Mouse (Mus musculus) neural tube, embryonic 13.5 days (tissue): Measurements from ENCODE around the gene Kcnh7. TPM values are rescaled to one million over a fixed set of nuclear protein-coding genes. Genes with fewer than 3 reads are reported as not detected.
A peak's percentile ranks its signal among the peaks of the same experiment; 100 is the strongest.
"Not testable (repeated sequence)": the region's sequence is repeated elsewhere in the genome, so short reads cannot be mapped to it uniquely, and the experiment has no call there.

Experiments
- ATAC-seq: fragments of 200-750 bp; cut with Nextera tagmentation; 2 replicates; pipeline ENCODE4 v1.8.0; 2017; ENCODE audit warnings: low read depth, mild to moderate bottlenecking, moderate TSS enrichment, moderate library complexity
- H3K27ac ChIP-seq: fragments of 300-500 bp; sonication (generic); replicated peaks from 2 replicates; pipeline ENCODE4 v1.5.1; 2015; ENCODE audit warnings: moderate library complexity, mild to moderate bottlenecking, inconsistent platforms
- H3K27me3 ChIP-seq: fragments of 300-500 bp; sonication (generic); 2 replicates; pipeline ENCODE4 v1.6.1; 2015; ENCODE audit warnings: mild to moderate bottlenecking, inconsistent platforms
- H3K36me3 ChIP-seq: fragments of 300-500 bp; sonication (generic); 2 replicates; pipeline ENCODE4 v1.6.1; 2015; ENCODE audit warnings: mild to moderate bottlenecking, inconsistent platforms
- H3K4me1 ChIP-seq: fragments of 300-500 bp; sonication (generic); replicated peaks from 2 replicates; pipeline ENCODE4 v1.6.1; 2015; ENCODE audit warnings: inconsistent platforms
- H3K4me2 ChIP-seq: fragments of 300-500 bp; sonication (generic); 2 replicates; pipeline ENCODE4 v1.6.1; 2015; ENCODE audit warnings: inconsistent platforms, mild to moderate bottlenecking, moderate library complexity
- H3K4me3 ChIP-seq: fragments of 300-500 bp; sonication (generic); 2 replicates; pipeline ENCODE4 v1.5.1; 2015; ENCODE audit warnings: mild to moderate bottlenecking, inconsistent platforms
- H3K9ac ChIP-seq: fragments of 300-500 bp; sonication (generic); 2 replicates; pipeline ENCODE4 v1.6.1; 2015; ENCODE audit warnings: moderate library complexity, mild to moderate bottlenecking, inconsistent platforms
- H3K9me3 ChIP-seq: fragments of 300-500 bp; sonication (generic); 2 replicates; pipeline ENCODE4 v1.6.1; 2016; ENCODE audit warnings: inconsistent platforms
- WGBS: fragments of 180-500 bp; shearing (Covaris S2); methylation state at CpG from one replicate; pipeline ENCODE4 v1.1.7; 2015; 5-methylcytosine and 5-hydroxymethylcytosine counted together
- polyA plus RNA-seq: library from polyadenylated mRNA; unstranded; fragments of >200 nt; fragmentation: Nextera tagmentation; extraction: Ambion mirVana; gene quantifications from 2 replicates; pipeline ENCODE4 v1.2.1, GENCODE M21; 2015

Kcnh7 gene
- polyA plus RNA-seq, 1 experiment from 2014 or later: 7.6 TPM

DNA sequence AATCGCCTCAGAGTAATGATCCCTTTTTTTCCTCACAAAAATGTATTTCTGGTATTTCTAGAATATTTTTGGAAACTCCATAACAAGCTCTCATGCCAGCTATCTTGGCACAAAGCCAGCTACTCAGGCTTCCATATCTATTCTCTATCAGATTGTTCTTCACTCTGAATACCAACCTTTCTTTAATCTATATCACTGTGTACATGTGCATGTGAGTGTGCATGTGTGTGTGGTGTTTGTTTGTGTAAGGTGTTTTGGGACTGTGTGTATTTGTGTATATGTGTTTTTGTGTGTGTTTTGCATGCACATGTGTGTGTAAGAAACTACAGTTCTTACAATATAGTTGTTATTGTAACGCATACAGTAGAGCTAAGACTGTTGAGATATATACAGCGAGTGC lies 377.2 kb downstream of the Kcnh7 start:
- Histone ChIP-seq H3K4me1 (peaks cover 14% of the 10 kb centered on the region), H3K9me3 (no peaks in the 10 kb centered on the region), H3K27ac (0 out of 2 replicates have a peak overlapping the region, but pooled peaks have one; percentile 30), H3K9ac (no peak overlapping the region), H3K4me2 (no peak overlapping the region), H3K27me3 (no peaks in the 10 kb centered on the region), H3K36me3 (no peaks in the 10 kb centered on the region), H3K4me3 (no peak overlapping the region)
- WGBS: 86% methylated on average over 3 of the region's 3 CpGs
- peak; percentile 55 for ATAC-seq

DNA sequence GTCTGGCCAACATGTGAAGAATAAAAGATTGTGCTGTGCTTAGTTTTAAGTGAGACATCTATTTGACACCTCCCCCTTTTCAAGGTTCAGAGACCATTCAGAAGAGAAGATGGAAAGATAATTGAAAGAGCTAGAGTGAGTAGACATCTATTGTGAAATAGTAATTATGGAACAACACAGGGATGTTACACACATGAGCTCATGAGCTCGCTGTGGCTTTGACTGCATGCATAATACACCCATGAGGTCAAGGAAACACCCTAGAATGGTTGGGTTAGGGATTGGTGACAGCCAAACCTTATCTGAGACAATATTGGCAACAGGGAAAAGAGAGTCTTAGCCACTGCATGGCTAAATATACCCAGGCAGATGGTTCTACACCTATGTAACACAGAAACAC lies 380.1 kb downstream of the Kcnh7 start:
- 78% methylated on average over 1 of the region's 1 CpGs for WGBS
- Histone ChIP-seq H3K4me1 (peaks cover 14% of the 10 kb centered on the region), H3K36me3 (no peaks in the 10 kb centered on the region), H3K27me3 (no peaks in the 10 kb centered on the region), H3K4me2 (no peak overlapping the region), H3K9ac (no peak overlapping the region), H3K27ac (no peak overlapping the region), H3K4me3 (no peak overlapping the region), H3K9me3 (no peaks in the 10 kb centered on the region)
- ATAC-seq: no peak

DNA sequence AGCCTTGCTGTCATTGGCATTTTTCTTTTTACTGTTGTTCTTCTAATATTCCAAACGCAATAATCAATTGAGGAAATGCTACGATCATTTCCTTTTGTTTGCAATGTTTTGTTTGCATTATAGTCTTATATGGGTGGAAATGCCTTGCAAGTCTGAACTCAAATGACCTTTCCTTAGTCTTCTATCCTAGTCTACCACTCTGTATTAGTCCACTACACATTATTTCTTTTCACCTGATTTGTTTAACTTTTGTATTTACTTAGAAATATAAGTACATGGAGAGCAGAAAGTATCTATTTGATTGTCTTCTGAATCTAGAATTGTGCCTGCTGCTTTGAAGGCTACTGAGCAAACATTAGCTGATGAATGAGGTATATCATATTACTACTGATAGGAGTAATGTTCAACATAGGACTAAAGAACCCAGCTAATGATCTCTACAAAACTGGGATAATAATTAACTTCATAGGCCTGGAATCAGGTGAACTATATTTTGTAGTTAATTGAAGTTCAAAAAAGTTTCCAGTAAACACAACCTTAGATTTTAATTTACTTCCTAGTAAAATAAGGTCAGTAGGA lies 399.5 kb downstream of the Kcnh7 start:
- Histone ChIP-seq H3K4me1 (no peaks in the 10 kb centered on the region), H3K4me3 (no peak overlapping the region), H3K9me3 (no peaks in the 10 kb centered on the region), H3K27me3 (no peaks in the 10 kb centered on the region), H3K36me3 (no peaks in the 10 kb centered on the region), H3K4me2 (no peak overlapping the region), H3K27ac (no peak overlapping the region), H3K9ac (no peak overlapping the region)
- WGBS: 86% methylated on average over 2 of the region's 2 CpGs
- no peak for ATAC-seq

DNA sequence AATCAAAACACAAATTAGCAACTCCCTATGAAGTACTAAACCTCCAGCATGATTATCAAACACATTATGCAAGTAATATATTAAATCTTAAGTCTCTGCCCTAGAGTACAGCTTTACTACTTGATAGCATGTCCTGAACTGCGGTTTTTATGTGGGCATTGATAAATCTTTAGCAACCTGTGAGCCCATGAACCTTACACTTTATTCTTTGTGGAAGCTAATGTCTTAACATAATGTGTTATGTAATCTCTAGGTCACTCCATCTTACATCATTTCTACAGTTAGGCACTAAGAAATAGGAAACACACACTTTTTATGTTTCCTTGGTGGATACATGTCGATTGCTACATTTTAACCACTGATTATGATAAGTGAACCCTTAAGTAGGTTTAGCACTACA lies 437.8 kb downstream of the Kcnh7 start:
- no peaks in the 10 kb centered on the region for H3K27me3 ChIP-seq
- H3K4me3 ChIP-seq: no peak overlapping the region
- H3K4me2 ChIP-seq: no peak overlapping the region
- ATAC-seq: peak; percentile 40; the same call in 1 of the 2 replicates
- WGBS: 71% methylated on average over 2 of the region's 2 CpGs
- no peak overlapping the region for H3K27ac ChIP-seq
- no peak overlapping the region for H3K9ac ChIP-seq
- H3K36me3 ChIP-seq: no peaks in the 10 kb centered on the region
- no peaks in the 10 kb centered on the region for H3K9me3 ChIP-seq
- no peaks in the 10 kb centered on the region for H3K4me1 ChIP-seq

DNA sequence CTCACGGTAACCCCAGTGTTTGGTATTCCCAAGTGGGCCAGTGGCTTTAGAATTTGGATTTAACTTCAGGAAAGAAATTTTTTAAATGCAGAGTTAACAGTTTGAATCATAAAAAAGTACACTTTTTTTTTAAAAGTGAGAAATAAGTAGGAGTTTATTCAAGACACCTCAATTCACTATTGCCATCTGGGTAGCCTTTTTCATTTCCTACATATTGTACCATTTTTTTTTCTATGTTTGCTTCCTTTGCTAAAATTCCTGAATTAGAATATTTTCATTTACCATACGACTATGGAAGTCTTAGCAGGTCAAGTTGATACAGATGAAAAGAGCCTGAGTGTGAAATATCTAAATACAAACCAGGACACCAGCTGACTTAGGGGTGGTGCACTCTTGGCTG lies 441.0 kb downstream of the Kcnh7 start:
- H3K27me3 ChIP-seq: no peaks in the 10 kb centered on the region
- H3K9me3 ChIP-seq: no peaks in the 10 kb centered on the region
- H3K4me1 ChIP-seq: no peaks in the 10 kb centered on the region
- H3K4me2 ChIP-seq: no peak overlapping the region
- no peak overlapping the region for H3K27ac ChIP-seq
- WGBS: 75% methylated on average over 2 of the region's 2 CpGs
- H3K9ac ChIP-seq: no peak overlapping the region
- H3K4me3 ChIP-seq: no peak overlapping the region
- ATAC-seq: no peak
- H3K36me3 ChIP-seq: no peaks in the 10 kb centered on the region

DNA sequence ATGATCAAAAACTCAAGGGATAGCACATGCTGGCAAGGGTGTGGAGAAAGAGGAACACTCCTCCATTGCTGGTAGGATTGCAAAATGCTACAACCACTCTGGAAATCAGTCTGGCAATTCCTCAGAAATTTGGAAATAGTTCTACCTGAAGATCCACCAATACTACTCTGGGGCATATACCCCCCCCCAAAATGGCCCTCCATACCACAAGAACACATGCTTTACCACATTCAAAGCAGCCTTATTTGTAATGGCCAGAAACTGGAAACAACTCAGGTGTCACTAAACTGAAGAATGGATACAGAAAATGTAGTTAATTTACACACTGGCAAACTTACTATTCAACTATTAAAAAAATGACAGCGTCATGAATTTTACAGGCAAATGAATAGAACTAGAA lies 453.4 kb downstream of the Kcnh7 start:
- H3K27me3 ChIP-seq: no peaks in the 10 kb centered on the region
- 83% methylated on average over 1 of the region's 1 CpGs for WGBS
- H3K4me1 ChIP-seq: no peaks in the 10 kb centered on the region
- no peaks in the 10 kb centered on the region for H3K9me3 ChIP-seq
- no peak overlapping the region for H3K9ac ChIP-seq
- no peak for ATAC-seq
- no peaks in the 10 kb centered on the region for H3K36me3 ChIP-seq
- H3K4me3 ChIP-seq: no peak overlapping the region
- H3K4me2 ChIP-seq: no peak overlapping the region
- no peak overlapping the region for H3K27ac ChIP-seq

DNA sequence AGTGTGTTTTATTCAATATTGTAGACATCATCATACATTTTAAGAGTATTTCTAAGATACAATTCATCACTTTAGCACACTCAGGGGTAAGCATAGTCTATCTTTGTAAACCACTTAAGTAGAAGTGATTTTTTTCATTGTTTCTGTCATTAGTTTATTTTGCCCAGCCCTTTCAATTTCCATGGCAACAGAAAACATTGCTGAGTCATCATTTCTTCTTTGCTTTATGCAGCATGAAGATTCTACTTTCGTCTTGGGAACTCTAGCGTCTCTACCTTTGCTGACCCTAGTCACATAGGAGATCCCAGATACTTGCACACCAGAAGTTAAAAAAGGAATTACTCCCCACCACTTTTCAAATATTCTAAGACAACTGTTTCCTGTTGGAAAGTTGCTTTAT lies 456.4 kb downstream of the Kcnh7 start:
- Histone ChIP-seq H3K27ac (no peak overlapping the region), H3K4me3 (no peak overlapping the region), H3K36me3 (no peaks in the 10 kb centered on the region), H3K4me1 (no peaks in the 10 kb centered on the region), H3K4me2 (no peak overlapping the region), H3K9me3 (no peaks in the 10 kb centered on the region), H3K27me3 (no peaks in the 10 kb centered on the region), H3K9ac (no peak overlapping the region)
- no peak for ATAC-seq
- 84% methylated on average over 2 of the region's 2 CpGs for WGBS

DNA sequence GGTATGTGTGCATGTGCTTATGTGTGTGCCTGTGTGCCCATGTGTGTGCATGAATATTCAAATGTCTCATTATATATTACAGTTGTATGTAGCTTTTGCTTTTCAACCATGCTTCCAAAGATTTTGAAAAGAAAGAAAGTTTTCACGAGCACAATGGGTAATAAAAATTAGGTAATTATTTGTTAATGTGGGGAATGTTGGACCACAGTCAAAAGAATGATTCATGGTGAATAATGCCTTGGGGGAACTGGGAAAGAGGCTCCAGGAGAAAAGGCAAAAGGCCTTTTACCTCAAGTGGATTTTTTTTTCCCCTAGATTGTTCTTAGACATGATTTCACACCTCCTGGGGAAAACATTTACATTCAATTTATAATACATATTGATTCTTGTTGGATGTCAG lies 458.1 kb downstream of the Kcnh7 start:
- 38% methylated on average over 1 of the region's 1 CpGs for WGBS
- no peaks in the 10 kb centered on the region for H3K27me3 ChIP-seq

DNA sequence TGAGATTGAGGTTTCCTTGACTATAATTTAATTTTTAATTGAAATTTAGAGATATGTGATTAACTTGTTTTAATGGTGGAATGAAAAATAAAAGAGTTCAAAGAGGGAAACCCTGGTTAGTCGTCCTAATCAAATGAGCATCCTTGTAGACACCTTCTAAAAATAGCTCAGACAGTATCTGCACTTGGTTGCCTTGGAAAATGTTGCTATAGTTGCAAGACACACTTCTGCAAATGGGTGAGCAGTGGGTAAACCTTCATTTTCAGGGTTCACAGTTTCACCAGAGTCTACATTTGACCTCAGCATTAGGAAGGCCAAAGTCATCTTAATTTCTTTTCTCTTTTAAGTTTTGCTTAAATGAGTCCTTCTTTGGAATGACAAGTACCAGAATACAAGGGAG lies 465.7 kb downstream of the Kcnh7 start:
- Histone ChIP-seq H3K9ac (no peak overlapping the region), H3K9me3 (no peaks in the 10 kb centered on the region), H3K4me2 (no peak overlapping the region), H3K4me1 (no peaks in the 10 kb centered on the region), H3K36me3 (peaks cover 4% of the 10 kb centered on the region; the same call in 1 of the 2 replicates), H3K4me3 (no peak overlapping the region), H3K27ac (no peak overlapping the region), H3K27me3 (no peaks in the 10 kb centered on the region)
- WGBS: 60% methylated on average over 1 of the region's 1 CpGs
- no peak for ATAC-seq

More for the DNA sequence above, 458.1 kb downstream of the Kcnh7 start:
- Histone ChIP-seq H3K4me1 (no peaks in the 10 kb centered on the region), H3K4me2 (no peak overlapping the region), H3K4me3 (no peak overlapping the region), H3K9me3 (no peaks in the 10 kb centered on the region), H3K27ac (no peak overlapping the region), H3K36me3 (no peaks in the 10 kb centered on the region), H3K9ac (no peak overlapping the region)
- ATAC-seq: no peak

DNA sequence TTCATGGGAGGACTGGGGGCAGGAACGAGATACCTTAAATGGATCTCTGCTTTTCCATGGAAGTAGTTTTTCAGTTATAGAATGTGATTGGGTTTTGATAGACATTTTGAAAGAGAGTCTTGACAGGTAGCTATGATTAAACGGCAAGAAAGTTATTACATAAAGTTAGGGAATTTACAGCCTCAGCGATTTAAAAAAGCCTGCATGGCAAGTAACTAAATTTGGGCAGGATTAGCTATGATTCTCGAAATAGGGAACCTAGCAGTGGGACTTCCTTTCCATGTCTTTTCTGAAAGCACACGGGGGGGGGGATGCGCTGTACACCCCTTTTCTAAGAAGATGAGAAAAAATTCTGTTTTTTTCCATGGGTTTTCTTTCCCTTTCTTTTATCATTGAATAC lies 466.8 kb downstream of the Kcnh7 start:
- Histone ChIP-seq H3K9ac (no peak overlapping the region), H3K4me1 (no peaks in the 10 kb centered on the region), H3K4me2 (no peak overlapping the region), H3K36me3 (peaks cover 4% of the 10 kb centered on the region; the same call in 1 of the 2 replicates), H3K27ac (no peak overlapping the region), H3K27me3 (no peaks in the 10 kb centered on the region), H3K4me3 (no peak overlapping the region), H3K9me3 (no peaks in the 10 kb centered on the region)
- no peak for ATAC-seq
- 88% methylated on average over 6 of the region's 6 CpGs for WGBS

DNA sequence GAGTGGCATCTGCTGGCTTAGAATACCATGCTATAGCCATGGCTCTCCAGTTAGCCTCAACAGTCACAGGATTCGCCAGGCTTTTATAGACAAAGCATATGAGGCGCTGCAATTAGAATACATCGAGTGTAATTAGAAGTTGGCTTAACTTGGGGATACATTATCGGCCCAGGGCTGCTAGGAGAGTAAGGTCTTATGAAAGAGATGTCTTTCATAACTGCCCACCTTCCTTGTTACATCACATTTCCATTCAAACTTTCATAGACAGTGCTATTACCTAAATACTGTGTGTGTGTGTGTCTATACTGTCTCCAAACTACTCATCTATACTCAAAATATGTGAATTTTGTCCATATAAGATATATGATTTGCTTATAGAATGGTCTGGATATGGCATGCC lies 468.8 kb downstream of the Kcnh7 start:
- ATAC-seq: no peak
- no peaks in the 10 kb centered on the region for H3K4me1 ChIP-seq
- H3K4me3 ChIP-seq: no peak overlapping the region
- H3K9me3 ChIP-seq: no peaks in the 10 kb centered on the region
- no peaks in the 10 kb centered on the region for H3K27me3 ChIP-seq
- H3K4me2 ChIP-seq: no peak overlapping the region
- no peak overlapping the region for H3K9ac ChIP-seq
- WGBS: 91% methylated on average over 4 of the region's 4 CpGs
- peaks cover 4% of the 10 kb centered on the region; the same call in 1 of the 2 replicates for H3K36me3 ChIP-seq
- no peak overlapping the region for H3K27ac ChIP-seq

DNA sequence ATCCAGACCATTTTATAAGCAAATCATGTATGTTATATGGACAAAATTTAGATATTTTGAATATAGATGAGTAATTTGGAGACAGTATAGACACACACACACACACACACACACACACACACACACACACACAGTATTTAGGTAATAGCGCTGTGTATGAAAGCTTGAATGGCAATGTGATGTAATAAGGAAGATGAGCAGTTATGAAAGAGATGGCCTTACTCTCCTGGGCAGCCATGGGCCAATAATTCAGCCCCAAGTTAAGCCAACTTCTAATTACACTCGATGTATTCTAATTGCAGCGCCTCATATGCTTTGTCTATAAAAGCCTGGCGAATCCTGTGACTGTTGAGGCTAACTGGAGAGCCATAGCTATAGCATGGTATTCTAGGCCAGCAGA lies 469.7 kb downstream of the Kcnh7 start:
- ATAC-seq, H3K27ac ChIP-seq, H3K4me3 ChIP-seq, H3K9me3 ChIP-seq, H3K9ac ChIP-seq, H3K4me2 ChIP-seq, H3K36me3 ChIP-seq, H3K27me3 ChIP-seq, H3K4me1 ChIP-seq: not testable (repeated sequence)
- WGBS: 87% methylated on average over 4 of the region's 4 CpGs

DNA sequence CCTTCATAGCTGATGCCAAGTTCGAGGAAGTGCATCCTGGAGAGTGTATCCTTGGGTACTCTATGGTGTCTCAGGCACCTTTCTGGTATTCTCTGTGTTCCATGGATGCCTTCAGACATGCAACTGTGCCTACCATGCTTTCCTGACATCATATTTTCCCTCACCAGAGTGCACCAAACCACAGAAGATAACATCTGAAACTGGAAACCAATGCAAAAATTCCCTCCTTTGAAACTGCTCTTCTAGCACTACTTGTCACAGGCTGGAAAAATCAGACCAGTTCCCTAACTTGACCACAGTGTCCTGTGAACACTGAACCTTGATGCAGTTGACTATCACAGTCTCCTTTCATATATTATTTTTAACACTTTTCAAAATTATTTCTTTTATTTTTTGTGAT lies 474.5 kb downstream of the Kcnh7 start:
- Histone ChIP-seq H3K27ac (no peak overlapping the region), H3K36me3 (peaks cover 4% of the 10 kb centered on the region; the same call in 1 of the 2 replicates), H3K9me3 (no peaks in the 10 kb centered on the region), H3K4me1 (no peaks in the 10 kb centered on the region), H3K27me3 (no peaks in the 10 kb centered on the region), H3K9ac (no peak overlapping the region), H3K4me3 (no peak overlapping the region), H3K4me2 (no peak overlapping the region)
- ATAC-seq: no peak
- WGBS: 84% methylated on average over 1 of the region's 1 CpGs
